9 mouse cellular contexts compared by ENCODE assay signal in the genomic region with DNA sequence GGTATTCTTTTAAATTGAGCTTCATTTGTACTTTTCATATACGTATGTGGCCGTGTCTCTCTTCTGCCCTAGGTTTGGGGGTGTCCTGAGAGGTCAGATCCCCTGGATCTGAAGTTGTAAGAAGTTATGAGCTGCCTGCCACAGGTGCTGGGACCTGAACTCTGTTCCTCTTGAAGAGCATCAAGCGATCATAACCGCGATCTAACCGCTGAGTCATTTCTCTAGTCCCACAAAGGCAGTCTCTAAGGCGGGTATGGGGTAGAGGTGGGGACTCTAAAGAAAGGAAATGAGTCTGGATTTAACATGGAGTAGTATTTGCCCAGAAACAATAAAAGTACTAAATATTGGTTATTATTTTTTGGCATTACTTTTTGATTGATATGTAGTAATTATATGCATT. TPM values are rescaled to one million over a fixed set of nuclear protein-coding genes. Genes with fewer than 3 reads are reported as not detected.
DNase-seq lines count a peak whose midpoint lies in the region; ATAC-seq and TF ChIP-seq lines count a peak whose summit lies in the region.
"Had no signal": no experiment of that assay in that cellular context is flagged by ENCODE, and none has a peak within 500 bp of the region (broad histone marks: within the 10 kb centered on the region; RNA-seq: fewer than 3 reads in every experiment).

No protein-coding gene starts in this region.

- no peak overlapping the region for H3K4me3 ChIP-seq in neural tube, embryonic 15.5 days (replicated peaks)
- H3K4me3 ChIP-seq in hindbrain, embryonic 14.5 days (replicated peaks; ENCODE audit: low read length), result no peak overlapping the region
- H3K4me3 ChIP-seq in myocyte, result no peak overlapping the region

- H3K9me3 ChIP-seq in neural tube, embryonic 15.5 days (replicated peaks), result no peaks in the 10 kb centered on the region
- H3K9me3 ChIP-seq in hindbrain, embryonic 14.5 days (ENCODE audit: control insufficient read depth, low read length), result no peaks in the 10 kb centered on the region

- WGBS in neural tube, embryonic 15.5 days, result 52% methylated on average over 7 of the region's 7 CpGs
- 67% methylated on average over 7 of the region's 7 CpGs for WGBS in hindbrain, embryonic 14.5 days

- no peaks in the 10 kb centered on the region for H3K27me3 ChIP-seq in neural tube, embryonic 15.5 days (replicated peaks)
- H3K27me3 ChIP-seq in hindbrain, embryonic 14.5 days (ENCODE audit: control insufficient read depth, insufficient read depth, low read length), result no peaks in the 10 kb centered on the region
- no peaks in the 10 kb centered on the region for H3K27me3 ChIP-seq in myocyte (ENCODE audit: control insufficient read depth, insufficient read depth, insufficient read length)

- no peak overlapping the region for H3K4me2 ChIP-seq in neural tube, embryonic 15.5 days
- peak overlapping the region; percentile 47; the same call in 1 of the 2 replicates for H3K4me2 ChIP-seq in hindbrain, embryonic 14.5 days (replicated peaks)
- H3K4me2 ChIP-seq in myocyte (ENCODE audit: low read depth), result peak overlapping the region; percentile 57

- TF ChIP-seq POLR2A in myocyte (IDR thresholded peaks at IDR 0.05; ENCODE audit: insufficient read length, low read depth), result no peak

- H3K4me1 ChIP-seq in neural tube, embryonic 15.5 days, result peaks cover 36% of the 10 kb centered on the region
- H3K4me1 ChIP-seq in hindbrain, embryonic 14.5 days (replicated peaks; ENCODE audit: control insufficient read depth, insufficient read depth, low read length), result peaks cover 26% of the 10 kb centered on the region

- no peak overlapping the region for H3K27ac ChIP-seq in neural tube, embryonic 15.5 days (replicated peaks)
- 0 out of 2 replicates have a peak overlapping the region, but pooled peaks have one; percentile 20 for H3K27ac ChIP-seq in hindbrain, embryonic 14.5 days
- H3K27ac ChIP-seq: left cerebral cortex, adult 2 months had no signal

- H3K36me3 ChIP-seq in neural tube, embryonic 15.5 days, result no peaks in the 10 kb centered on the region
- H3K36me3 ChIP-seq in hindbrain, embryonic 14.5 days (replicated peaks; ENCODE audit: control insufficient read depth, insufficient read depth), result no peaks in the 10 kb centered on the region
- H3K36me3 ChIP-seq in myocyte (ENCODE audit: control insufficient read depth, insufficient read depth), result no peaks in the 10 kb centered on the region

- no peak overlapping the region for H3ac ChIP-seq in myocyte (ENCODE audit: control insufficient read depth, insufficient read length)

- H3K79me2 ChIP-seq in myocyte (ENCODE audit: control insufficient read depth, insufficient read depth), result no peaks in the 10 kb centered on the region

- no peak for ATAC-seq in neural tube, embryonic 15.5 days (ENCODE audit: low FRiP score)
- ATAC-seq in hindbrain, embryonic 14.5 days (ENCODE audit: low FRiP score), result no peak

- peak; percentile 41 for DNase-seq in neural tube, embryonic 10.5 days (ENCODE audit: extremely low spot score, low spot score)
- DNase-seq in R1 (ENCODE audit: low read depth, low spot score), result peak; percentile 14
- DNase-seq in hindbrain, embryonic 14.5 days (ENCODE audit: low spot score), result no peak
- DNase-seq in right cerebral cortex, postnatal 25 days, result no peak
- no peak for DNase-seq in kidney, adult 8-10 months
- DNase-seq in right cerebral cortex, postnatal 14 days, result no peak

- H3K9ac ChIP-seq in neural tube, embryonic 15.5 days (replicated peaks), result no peak overlapping the region
- H3K9ac ChIP-seq in hindbrain, embryonic 14.5 days, result no peak overlapping the region

TF ChIP-seq in myocyte, 11 proteins besides CTCF, POLR2A, EP300 and RAD21:
- TF ChIP-seq E2F4 (IDR thresholded peaks at IDR 0.05; ENCODE audit: insufficient read depth), result no peak
- no peak for TF ChIP-seq CEBPB (IDR thresholded peaks at IDR 0.05; ENCODE audit: insufficient read depth, poor library complexity, severe bottlenecking)
- TF ChIP-seq POLR2AphosphoS2 (IDR thresholded peaks at IDR 0.05; ENCODE audit: insufficient read length, low read depth), result no peak
- TF ChIP-seq REST (IDR thresholded peaks at IDR 0.05; ENCODE audit: insufficient read depth, insufficient read length), result no peak
- no peak for TF ChIP-seq MYOG (IDR thresholded peaks at IDR 0.05; ENCODE audit: control insufficient read depth in 1 of 3, insufficient read depth in 1 of 3, insufficient read length in 2 of 3, low read depth in 2 of 3)
- no peak for TF ChIP-seq MAX (IDR thresholded peaks at IDR 0.05; ENCODE audit: low read depth)
TF ChIP-seq in myocyte: peak in this region for 0.

RNA-seq across cellular contexts. Expression of gene Fam20b, which starts 34.1 kb away (rescaled TPM):
- 26.8 and 27.4 TPM in 2 replicates for polyA plus RNA-seq in neural tube, embryonic 15.5 days (2015; fragmentation: Nextera tagmentation; extraction: Ambion mirVana)
- 33.9 and 38.8 TPM in 2 replicates for polyA plus RNA-seq in hindbrain, embryonic 14.5 days (2014; fragmentation: Nextera tagmentation; extraction: Ambion mirVana)
- 22.9 TPM for polyA plus RNA-seq in myocyte (2012; fragmentation: generic; extraction: Trizol)

Comparison
In these comparisons a context has a peak if more than half of its experiments do, and no peak if none do; other contexts are left out.
1. DNase-seq: peak in neural tube, embryonic 10.5 days (single experiment) and R1 (single experiment); none in hindbrain, embryonic 14.5 days (single experiment), right cerebral cortex, postnatal 25 days (single experiment), kidney, adult 8-10 months (0 of 2) and right cerebral cortex, postnatal 14 days (single experiment).